Mouse (Mus musculus) left cerebral cortex, postnatal 4 days (tissue): Measurements from ENCODE around the gene Tbx5. TPM values are rescaled to one million over a fixed set of nuclear protein-coding genes. Genes with fewer than 3 reads are reported as not detected.

Experiments used
- DNase-seq: peaks from one replicate; pipeline ENCODE4 v3.0.0-alpha.2; 2022
- intact Hi-C: fragments of 180-260 bp; cut with DNase I; formaldehyde crosslinking; loops from one replicate; pipeline ENCODE4 v1.15.1; 2025
- total RNA-seq, 2 experiments: library from RNA; stranded (reverse); gene quantifications; 2 replicates each; pipeline ENCODE4 v1.2.3; 2021

Gene Tbx5
- total RNA-seq, 2 experiments from 2014 or later = not detected

DNA sequence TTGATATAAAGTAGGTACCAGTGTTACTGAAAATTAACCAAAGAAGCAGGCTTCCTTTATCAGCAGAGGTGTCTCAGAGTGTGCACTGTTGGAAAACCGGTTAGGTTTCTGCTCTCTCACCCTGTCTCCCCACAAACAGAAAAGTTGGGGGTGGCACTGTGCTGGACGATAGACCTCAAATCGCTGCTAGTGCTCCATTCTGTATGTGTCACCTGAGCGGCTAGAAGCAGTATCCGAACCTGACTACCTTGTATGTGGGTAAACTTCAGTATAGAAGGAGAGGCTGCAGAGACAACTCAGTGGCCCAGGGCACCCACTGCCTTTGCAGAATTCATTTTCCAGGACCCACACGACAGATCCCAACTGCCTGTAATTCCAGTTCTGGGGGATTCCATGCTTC lies 23.8 kb upstream of the Tbx5 start:
- intact Hi-C loops = no loop called here
- DNase-seq = no peak

DNA sequence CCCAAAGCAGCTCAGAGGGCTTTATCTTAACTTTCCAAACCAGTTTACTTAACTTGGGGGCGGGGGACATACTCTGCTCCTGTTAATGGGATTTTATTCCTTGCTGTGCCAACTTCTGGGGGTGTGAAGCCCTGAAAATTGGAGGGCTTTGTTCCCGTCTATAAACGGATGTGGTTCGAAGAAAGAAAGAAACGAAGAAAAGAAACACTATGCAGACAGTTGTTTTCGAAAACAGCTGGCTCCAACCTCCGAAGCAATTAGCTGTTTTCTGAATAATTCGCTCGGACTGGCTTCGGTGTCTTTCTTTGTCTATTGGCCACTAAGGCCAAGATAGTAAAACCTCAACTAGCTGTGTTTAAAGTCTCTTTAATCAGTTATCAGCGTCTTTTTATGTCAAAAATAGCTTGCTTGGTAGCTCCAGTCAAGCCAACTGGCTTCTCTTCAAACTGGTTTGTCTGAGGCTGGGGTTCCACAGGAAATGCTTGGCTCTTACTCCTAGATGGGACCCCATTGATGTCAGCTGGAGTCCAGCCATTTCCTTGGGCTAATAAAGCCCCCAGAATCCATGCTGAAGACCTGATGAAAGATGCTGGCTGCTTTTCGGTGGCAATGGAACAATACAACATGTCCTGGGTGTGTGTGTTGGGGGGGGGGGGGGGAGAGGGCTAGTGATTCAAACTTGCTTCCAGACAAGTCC lies 21.3 kb upstream of the Tbx5 start:
- intact Hi-C loops = no loop called here
- no peak for DNase-seq

GRCm38 (mm10) chr5:119815247-119815646 lies 17.2 kb upstream of the Tbx5 start:
- DNase-seq = no peak
- intact Hi-C loops = no loop called here

DNA sequence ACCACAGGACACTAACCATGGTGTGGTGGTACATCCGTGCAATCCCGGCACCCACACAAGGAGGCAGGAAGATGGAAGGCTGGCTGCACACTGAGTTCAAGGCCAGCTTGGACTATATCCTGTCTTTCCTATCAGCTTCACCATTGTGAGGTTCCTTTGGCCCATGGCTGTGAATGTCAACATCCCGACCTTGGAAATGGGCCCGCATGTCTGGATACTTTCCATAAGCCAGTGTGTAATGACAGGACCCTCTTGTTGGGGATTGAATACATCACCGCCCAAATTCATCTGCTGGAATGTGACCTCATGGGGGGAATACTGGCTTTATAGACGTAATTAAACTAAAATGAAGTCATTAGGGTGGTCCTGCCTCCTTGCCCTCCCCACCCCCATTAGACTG lies 12.0 kb upstream of the Tbx5 start:
- intact Hi-C loops = no loop called here
- DNase-seq = no peak

- intact Hi-C loops = no loop called here
- DNase-seq = no peak
Measured at GRCm38 (mm10) chr5:119821506-119821905, 11.0 kb upstream of the Tbx5 start.

GRCm38 (mm10) chr5:119827341-119827740 lies 5.1 kb upstream of the Tbx5 start:
- intact Hi-C loops = no loop called here
- DNase-seq = no peak

DNA sequence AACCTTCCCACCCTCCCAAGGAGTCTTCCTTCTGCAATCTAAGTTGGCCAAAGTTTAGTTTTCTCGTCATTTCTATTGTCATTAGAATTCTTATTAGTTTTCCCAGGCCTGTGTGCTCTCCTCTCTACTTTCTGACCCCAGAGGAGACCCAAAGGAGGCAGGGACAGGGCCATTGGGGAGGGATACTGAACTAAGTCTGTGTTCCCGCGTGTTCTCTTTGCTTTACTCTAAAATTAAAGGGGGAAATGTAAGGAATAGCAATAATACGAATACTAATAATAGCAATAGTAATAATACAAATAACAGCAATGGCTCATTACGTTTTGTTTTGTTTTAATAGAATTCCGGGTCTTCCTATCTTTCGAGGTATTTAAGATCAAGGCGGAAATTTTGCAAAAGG lies 1.9 kb upstream of the Tbx5 start:
- no peak for DNase-seq
- intact Hi-C loops = no loop called here

DNA sequence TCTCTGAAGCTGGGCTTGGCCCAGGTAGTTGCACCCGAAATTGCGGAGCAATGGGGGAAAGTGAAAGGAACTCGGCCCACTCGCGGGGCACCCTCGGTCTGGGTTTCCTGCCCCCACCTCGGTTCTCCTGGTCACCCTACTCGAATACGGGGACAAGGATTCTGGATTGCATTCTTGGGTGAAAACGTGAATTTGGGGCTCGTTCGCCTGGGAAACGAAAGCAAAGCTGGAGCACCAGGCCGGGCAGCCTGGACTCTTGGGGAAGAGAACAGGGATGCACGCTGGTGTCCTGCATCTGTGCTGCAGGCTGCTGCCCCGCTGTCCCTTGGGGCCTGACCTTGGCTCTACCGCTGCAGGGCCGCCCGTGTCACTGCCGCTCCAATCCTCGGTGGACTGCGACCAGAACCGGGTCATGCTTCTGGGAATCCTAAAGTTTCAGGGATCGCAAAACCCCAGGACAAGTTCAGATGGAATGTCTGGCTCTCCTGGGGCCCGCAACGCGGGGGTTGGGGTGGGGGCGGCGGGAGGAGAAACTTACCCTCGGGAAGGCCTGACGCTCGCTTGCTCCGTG lies 1.2 kb upstream of the Tbx5 start:
- intact Hi-C loops = no loop called here
- no peak for DNase-seq

GRCm38 (mm10) chr5:119831791-119832478 lies 533 bp upstream of the Tbx5 start:
- no peak for DNase-seq
- intact Hi-C loops = no loop called here

DNA sequence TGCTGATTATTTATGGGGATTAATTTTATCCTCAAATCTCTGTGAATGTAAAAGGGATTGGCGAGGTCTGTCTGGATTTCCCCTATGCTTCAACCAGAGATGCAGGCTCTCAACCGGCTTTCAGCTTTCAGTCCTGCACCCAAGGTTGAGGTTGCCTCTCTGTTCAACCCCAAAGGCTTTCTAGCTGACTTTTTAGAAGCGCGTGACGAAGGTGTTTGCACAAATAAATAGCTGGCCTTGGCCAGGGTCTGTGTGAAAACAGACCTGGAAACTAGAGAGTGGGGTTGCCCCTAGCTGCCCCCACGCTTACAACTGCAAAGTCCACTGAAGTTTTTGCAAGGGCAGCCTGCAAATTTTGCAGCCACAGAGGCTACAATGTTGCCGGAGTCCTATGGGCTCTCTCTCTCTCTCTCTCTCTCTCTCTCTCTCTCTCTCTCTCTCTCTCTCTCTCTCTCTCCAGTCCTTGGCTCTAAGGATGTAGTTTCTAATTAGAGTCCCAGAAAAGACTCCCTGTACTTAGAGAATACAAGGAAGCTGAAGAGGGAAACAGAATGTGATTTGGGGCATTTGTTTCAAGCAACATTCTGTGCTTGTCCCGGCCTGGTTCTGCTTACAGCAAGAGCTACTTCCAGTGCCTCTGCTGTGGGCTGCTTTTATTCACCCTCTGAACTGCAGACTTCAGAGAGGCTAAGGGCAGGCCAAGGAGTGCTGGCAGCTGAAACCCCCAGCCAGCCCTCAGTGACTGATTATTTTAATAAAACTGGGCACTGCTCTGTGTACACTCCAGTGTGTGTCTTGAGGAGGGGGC lies 959 bp downstream of the Tbx5 start:
- no peak for DNase-seq
- intact Hi-C loops = no loop called here

- intact Hi-C loops = no loop called here
Measured at GRCm38 (mm10) chr5:119834031-119834403, 1.5 kb downstream of the Tbx5 start.

DNA sequence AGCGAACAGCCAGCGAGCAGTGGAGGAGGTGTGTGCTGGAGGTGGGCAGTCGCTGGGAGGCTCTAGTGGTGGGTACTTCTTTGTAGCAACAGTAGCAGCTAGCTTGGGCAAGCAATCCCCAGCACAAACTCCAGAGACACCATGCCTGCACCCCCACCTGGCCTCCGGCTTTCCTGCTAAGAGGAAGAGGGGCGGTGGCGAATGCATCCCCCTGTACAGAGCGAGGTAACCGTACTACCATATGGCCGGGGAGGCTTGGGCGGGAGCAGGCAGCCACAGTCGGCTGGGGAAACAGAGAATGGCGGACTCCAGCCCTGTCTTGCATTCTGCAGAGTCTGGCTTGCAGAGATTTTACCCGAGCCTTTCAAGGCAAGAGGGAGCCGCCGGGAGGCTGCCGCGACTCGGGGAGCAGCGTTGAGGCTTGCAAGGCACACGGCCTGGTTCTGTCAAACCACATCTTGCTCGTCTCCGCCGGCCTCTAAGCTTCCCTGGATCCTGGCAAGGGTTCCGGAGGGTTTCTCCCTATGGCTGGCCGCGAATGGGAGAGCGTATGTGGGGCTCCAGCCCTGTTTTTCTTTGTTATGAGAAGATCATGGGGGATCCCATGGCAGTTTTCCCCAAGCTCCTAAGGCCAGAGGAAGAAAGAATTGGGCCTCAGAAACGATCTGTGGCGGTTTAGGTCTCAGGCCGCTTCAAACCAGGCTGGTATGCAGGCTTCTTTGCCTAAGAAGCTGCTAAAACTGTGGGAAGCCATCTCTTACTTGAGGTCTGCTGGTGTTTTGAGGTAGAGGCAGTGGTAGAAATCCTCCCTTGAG lies 2.8 kb downstream of the Tbx5 start:
- intact Hi-C loops = no loop called here
- no peak for DNase-seq

More at GRCm38 (mm10) chr5:119834031-119834403, 1.5 kb downstream of the Tbx5 start:
- DNase-seq = no peak

DNA sequence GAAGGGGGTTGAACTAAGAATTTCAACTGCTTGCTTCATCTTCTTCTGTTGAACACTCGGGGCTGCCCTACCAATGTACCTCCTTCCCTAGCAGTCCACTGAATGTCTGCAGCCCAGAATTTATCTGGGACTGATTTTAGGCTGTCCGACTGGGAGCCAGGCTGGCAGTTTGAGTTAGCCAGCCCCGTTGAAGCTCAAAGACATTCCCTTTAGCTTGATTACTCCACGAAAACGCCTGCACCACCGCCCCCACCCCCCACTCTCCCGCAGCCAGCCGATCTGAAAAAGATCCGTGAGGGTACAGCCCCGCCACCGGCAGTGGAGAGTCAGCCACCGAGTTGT lies 3.4 kb downstream of the Tbx5 start:
- intact Hi-C loops = no loop called here
- no peak for DNase-seq

DNA sequence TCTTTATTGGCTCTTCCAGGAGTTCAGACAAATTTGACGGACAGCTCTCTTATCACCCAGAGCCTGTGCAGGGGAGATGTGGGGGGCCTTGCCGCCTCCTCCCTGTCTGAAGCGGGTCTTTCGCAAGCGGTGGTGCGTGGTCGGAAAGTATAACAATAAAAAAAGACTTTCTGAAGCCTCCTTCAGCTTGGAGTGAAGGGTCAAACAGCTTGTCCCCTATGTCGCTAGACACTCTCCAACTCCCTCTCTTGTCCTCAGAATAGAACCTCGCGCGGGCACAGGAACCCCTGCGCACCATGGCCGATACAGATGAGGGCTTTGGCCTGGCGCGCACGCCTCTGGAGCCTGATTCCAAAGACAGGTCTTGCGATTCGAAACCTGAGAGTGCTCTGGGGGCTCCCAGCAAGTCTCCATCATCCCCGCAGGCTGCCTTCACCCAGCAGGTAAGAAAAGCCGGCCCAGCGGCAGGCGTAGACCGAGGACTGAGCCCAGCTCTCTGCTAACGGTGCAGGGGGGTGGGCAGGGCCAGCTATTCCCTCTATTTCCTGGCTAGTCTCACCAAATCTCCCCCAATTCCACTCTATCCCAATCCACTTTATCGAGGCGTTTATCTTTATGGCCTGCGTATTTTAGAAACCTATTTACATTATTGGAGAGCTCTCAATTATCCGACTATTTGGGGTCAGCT lies 4.3 kb downstream of the Tbx5 start:
- DNase-seq = no peak
- intact Hi-C loops = no loop called here

DNA sequence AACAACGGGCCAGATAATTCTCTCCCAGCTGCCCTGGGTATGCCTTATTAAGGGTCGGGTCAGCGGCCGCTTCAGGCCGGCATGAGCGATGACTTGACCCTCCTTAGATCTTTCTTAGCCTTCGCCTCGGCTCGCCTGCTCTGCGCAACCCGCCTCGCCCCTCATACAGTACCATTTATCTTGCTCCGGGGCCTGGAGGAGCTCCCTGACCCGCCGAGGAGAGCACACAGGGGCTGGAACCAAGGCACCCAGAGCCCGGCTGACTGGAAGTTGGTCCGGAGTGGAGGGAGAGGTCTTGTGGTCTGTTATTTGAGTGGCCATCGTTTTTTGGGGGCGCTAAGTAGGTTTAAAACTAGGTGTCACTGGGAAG lies 4.8 kb downstream of the Tbx5 start:
- DNase-seq = no peak
- intact Hi-C loops = no loop called here

DNA sequence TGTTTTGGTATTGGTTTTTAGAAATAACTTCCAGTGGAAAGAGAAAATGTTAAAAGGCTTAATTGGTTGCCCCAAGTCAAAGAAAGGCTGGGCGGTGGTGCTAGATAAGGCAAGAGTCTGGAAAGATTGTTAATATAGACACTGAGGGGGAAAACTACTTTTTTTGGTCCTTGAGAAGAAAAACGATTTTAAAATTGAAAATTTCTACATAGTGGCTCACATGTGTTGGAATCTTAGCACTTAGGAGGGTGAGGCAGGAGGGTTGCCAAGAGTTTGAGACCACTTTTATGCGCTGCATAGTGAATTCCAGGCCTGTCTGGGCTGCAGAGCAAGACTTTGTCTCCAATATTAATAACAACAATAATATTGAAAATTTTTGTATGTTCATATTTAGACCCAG lies 5.4 kb downstream of the Tbx5 start:
- no peak for DNase-seq
- intact Hi-C loops = no loop called here

GRCm38 (mm10) chr5:119838441-119838840 lies 6.0 kb downstream of the Tbx5 start:
- intact Hi-C loops = no loop called here
- no peak for DNase-seq

- no peak for DNase-seq
- intact Hi-C loops = no loop called here
Measured at GRCm38 (mm10) chr5:119839156-119839555, 6.7 kb downstream of the Tbx5 start.

GRCm38 (mm10) chr5:119839616-119840368 lies 7.3 kb downstream of the Tbx5 start:
- intact Hi-C loops = no loop called here
- no peak for DNase-seq

- intact Hi-C loops = no loop called here
Measured at GRCm38 (mm10) chr5:119840404-119840803, 7.9 kb downstream of the Tbx5 start.

More at GRCm38 (mm10) chr5:119840404-119840803, 7.9 kb downstream of the Tbx5 start:
- no peak for DNase-seq
